Mouse (Mus musculus) adrenal gland, postnatal 36 days (tissue): ENCODE measurements around the gene Ckap2. TPM values are rescaled to one million over a fixed set of nuclear protein-coding genes. Genes with fewer than 3 reads are reported as not detected.
"Not testable (repeated sequence)": the region's sequence is repeated elsewhere in the genome, so short reads cannot be mapped to it uniquely, and the experiment has no call there.

Experiments
- DNase-seq, 2 experiments: peaks; one replicate each; pipeline ENCODE4 v3.0.0; 2021; ENCODE audit warnings: mixed read lengths in 1 of 2
- total RNA-seq, 2 experiments: library from RNA; stranded (reverse); gene quantifications; 2 replicates each; pipeline ENCODE4 v1.2.3; 2021

Gene Ckap2
- total RNA-seq, 2 experiments from 2014 or later = 5.2 to 5.6 TPM

GRCm38 (mm10) chr8:22149643-22150344 lies 35.8 kb downstream of the Ckap2 start:
- DNase-seq = no peak

- DNase-seq = no peak
These were observed 37.3 kb downstream of the Ckap2 start for GRCm38 (mm10) chr8:22148367-22148740.

DNA sequence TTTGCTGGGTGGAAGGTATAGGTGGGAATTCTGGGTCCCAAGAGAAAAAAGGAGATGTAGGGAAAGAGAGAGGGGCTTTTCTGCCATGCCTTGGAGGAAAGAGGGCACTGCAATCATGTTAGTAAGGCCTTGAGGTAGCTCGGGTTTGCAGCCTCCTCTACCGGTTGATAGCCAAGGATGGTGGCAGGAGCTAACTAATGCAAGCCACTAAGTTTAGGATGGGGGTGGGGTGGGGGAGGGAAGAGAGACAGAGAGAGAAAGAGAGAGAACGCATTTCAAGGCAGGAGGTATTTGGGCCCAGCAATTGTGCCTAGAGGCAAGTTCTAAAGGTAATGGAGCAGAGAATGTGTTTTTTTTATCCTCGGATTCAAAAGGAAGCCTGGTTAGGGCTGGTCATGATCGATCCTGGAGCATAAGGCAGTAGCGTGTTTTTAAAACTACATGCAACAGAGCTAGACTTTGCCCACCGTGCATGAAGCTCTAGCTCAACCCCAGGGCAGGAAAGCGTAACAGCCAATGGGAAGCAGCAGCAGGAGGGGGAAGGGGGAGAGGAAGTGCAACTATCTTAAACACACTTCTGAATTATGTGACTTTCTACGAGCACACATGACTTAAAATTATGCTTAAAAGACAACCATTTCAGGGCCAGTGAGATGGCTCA lies 37.8 kb downstream of the Ckap2 start:
- DNase-seq = no peak

DNA sequence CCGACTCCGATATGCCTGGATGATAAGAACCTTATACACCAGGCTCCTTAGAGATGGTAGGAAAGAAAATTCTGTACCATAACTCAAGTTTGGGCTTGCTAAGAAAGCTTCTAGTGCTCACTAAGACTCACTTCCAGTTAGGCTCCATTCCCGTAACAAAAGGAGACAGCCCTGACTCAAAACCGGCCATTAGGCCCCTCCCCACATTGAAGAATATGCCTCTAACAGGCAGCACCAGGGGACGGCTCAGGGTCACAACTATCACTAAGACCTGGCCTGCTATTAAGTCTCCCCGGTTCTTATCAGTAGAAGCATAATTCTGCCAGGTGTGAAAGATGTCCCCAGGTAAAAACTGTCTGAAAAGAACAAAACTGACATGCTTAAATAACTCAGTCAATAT lies 39.8 kb downstream of the Ckap2 start:
- no peak for DNase-seq

DNA sequence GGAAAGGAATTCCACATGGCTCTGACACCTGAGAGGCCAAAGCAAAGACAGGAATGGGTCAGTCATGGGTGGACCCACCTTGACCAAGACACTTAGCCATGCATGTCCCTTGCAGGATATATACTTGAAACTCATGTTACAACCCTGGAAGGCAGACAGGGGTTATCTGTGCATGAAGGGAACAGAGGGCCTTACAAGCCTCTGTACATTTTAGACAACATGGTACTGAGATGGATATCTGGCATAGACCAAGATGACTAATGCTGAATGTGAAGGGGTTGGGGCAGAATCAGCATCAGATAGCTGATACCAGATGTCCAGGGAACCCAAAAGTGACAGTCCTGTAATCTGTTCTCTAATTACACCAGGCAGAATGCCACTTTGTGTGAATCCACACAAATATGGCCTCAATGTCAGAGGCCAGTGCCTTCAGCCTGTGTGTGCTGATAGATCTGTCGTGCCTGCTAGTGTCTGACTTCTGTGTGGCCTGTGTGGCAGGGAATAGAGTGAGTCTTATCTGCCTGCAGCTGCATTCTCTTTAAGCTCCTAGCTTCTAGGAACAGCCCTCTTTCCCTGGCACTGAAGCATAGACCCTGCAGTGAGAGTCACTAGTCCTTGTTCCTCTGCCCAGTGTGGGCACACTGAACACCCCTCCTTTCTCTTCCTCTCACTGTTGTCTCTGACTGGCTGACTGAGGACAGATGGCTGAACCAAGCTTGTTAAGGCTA lies 41.7 kb downstream of the Ckap2 start:
- no peak for DNase-seq

- DNase-seq = peak in 1 of 2 experiments; percentile 35
These were observed 43.0 kb downstream of the Ckap2 start for GRCm38 (mm10) chr8:22142592-22142991.

- peak; percentile 51 to 57 for DNase-seq
These were observed 43.7 kb downstream of the Ckap2 start for GRCm38 (mm10) chr8:22141836-22142385.

DNA sequence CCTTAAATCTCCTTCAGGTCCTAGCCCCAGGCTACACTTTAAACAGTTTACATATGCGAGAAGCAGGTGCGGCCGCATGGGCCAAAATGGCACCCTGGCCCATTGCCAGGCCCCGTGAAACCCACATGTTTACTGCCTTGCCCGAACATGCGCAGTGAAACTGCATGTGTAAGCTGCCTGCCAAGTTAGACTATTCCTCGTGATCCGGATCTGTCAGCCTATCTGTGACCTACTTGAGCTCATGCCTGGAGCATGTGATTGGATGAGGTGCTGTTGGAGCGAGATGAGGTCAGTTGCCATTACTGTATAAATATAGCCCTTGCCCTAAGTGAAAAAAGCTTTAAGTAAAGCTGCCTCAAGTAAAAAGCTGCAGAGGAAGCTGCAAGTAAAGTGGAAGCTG lies 49.2 kb downstream of the Ckap2 start:
- DNase-seq = not testable (repeated sequence)

GRCm38 (mm10) chr8:22134750-22135135 lies 50.9 kb downstream of the Ckap2 start:
- peak; percentile 46 to 47 for DNase-seq

DNA sequence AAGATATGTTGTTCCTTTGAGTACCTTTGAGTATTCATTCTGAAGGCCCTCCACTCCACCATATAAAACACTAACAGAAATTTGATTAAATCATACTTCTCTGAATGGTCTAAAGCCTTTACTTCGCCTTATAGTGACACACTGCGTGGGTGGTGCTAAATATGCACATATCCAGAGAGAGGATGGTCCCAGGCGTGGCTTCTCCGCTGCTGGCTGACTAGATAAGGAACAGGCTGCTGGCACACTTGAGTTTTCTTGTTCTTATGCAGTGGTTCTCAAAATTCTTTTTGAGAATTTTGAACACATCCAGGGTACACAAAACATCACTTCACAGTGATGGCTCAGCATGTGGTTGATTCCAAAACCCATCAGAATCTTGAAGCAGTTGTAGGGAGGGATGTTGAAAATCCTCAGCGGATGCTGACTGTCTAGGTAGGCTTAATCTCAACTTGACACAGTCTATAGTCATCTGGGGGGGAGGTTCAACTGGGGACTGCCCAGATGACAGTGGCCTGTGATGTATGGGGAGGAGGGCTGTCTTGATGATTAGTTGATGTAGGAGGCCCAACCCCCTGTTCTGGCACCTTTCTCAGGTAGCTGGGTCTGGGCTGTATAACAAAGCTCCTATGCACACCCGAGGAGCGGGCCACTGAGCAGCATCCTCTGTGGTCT lies 51.4 kb downstream of the Ckap2 start:
- no peak for DNase-seq

- DNase-seq = no peak
These were observed 53.6 kb downstream of the Ckap2 start for GRCm38 (mm10) chr8:22132062-22132461.

DNA sequence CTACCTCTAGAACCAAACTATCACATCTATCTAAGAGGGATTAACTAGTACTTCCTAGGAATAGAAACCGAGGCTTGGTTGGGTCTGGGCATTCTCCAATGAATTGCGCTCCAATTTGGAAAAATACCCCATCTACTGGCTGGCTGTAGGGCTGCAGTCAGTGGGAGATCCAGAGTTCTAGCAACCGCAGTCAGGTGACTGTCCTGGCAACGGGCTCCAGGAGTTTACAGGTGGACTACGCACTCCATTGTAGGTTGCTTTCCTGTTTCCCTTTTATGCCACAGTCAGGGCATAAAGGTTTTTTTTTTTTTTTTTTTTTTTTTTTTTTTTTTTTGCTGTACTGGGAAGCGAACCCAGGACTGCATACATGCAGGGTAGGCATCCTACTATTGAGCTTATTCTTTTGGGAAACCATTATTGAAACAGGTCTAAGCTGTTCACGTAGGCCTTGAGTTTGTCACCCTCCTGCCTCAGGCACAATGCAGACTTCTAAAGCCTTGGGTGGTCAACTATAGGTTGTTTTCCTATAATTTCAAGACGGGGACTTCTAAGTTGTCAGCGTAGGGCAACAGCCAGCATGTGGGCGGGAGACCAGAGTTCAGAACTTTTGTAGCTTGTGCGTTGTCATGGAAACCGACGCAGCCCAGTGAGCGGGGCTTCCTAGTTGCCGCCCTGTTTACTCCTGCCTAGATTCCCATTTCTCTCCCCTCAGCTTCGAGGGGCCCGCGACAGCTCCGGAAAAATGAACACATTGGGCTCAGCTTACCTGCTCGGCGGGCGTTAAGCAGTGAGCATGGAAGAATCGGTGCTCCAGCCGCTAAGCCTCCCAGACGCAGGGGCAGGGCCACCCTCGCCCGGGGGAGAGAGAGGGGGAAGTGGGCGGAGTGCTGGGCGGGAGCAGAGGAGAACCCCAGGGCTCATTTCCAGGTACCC lies 61.1 kb downstream of the Ckap2 start, which contains the start of gene Nek5:
Nek5 (minus strand) TSS at position 834 of the 933 bp plus-strand sequence.
- DNase-seq = peak; percentile 71 to 78

Other genes with a start within 250 kb of the Ckap2 start
- gene Defb35, start 247.5 kb downstream of the Ckap2 start, total RNA-seq = not detected
- not detected for gene Defb13, start 239.1 kb downstream of the Ckap2 start, total RNA-seq
- gene Fam90a1a, start 227.1 kb downstream of the Ckap2 start, total RNA-seq = not detected
- gene Ccdc70, start 216.0 kb downstream of the Ckap2 start, total RNA-seq = not detected
- 1 to 10 TPM in 1 of 2 experiments, under 1 TPM in 1; 0.76 to 1.4 TPM for gene Atp7b, start 125.5 kb downstream of the Ckap2 start, total RNA-seq
- gene Alg11, start 125.1 kb downstream of the Ckap2 start, total RNA-seq = 10 to 100 TPM; 40.6 to 43.2 TPM
- 1 to 10 TPM; 5.9 to 7.4 TPM for gene Nek5, start 60.8 kb downstream of the Ckap2 start, total RNA-seq
- 1 to 10 TPM; 4.6 to 4.9 TPM for gene Nek3, start 19.4 kb downstream of the Ckap2 start, total RNA-seq
- gene Vps36, start 7.0 kb upstream of the Ckap2 start, total RNA-seq = 10 to 100 TPM; 37.5 to 40.4 TPM
- gene Thsd1, start 41.5 kb upstream of the Ckap2 start, total RNA-seq = 1 to 10 TPM; 2.8 to 3.2 TPM
- not detected for gene Tpte, start 97.6 kb upstream of the Ckap2 start, total RNA-seq
- 10 to 100 TPM; 13.5 to 16.0 TPM for gene Slc25a15, start 212.8 kb upstream of the Ckap2 start, total RNA-seq
- 10 to 100 TPM; 42.1 to 43.0 TPM for gene Mrps31, start 225.5 kb upstream of the Ckap2 start, total RNA-seq